Mouse (Mus musculus) C2C12 (cell line): ENCODE data around the gene Gabra4.

Source experiments
- CTCF ChIP-seq: IDR thresholded peaks from one replicate; pipeline ENCODE4 v1.5.1; 2011; ENCODE audit not compliant: control insufficient read depth, insufficient read depth, insufficient read length
- MAX ChIP-seq: IDR thresholded peaks from one replicate; pipeline ENCODE4 v1.6.1; 2011; ENCODE audit warnings: mild to moderate bottlenecking, control low read depth

GRCm38 (mm10) chr5:71545554-71545953, 112.6 kb downstream of the Gabra4 start:
- TF ChIP-seq CTCF (no peak), MAX (no peak)
